Mouse (Mus musculus) limb, embryonic 10.5 days (tissue): ENCODE data around the gene 1700047I17Rik2. TPM values are rescaled to one million over a fixed set of nuclear protein-coding genes. Genes with fewer than 3 reads are reported as not detected.
"Not testable (repeated sequence)": the region's sequence is repeated elsewhere in the genome, so short reads cannot be mapped to it uniquely, and the experiment has no call there.

Experiments
- DNase-seq: peaks from one replicate; pipeline ENCODE4 v3.0.0-alpha.2; 2017; ENCODE audit warnings: low spot score
- H3K27ac ChIP-seq: fragments of 300-500 bp; sonication (generic); 2 replicates; pipeline ENCODE4 v1.5.1; 2016; ENCODE audit warnings: mild to moderate bottlenecking
- H3K27me3 ChIP-seq: fragments of 300-500 bp; sonication (generic); 2 replicates; pipeline ENCODE4 v1.6.1; 2016; ENCODE audit warnings: low read depth, mild to moderate bottlenecking; ENCODE audit not compliant: poor library complexity, severe bottlenecking
- H3K36me3 ChIP-seq: fragments of 300-500 bp; sonication (generic); 2 replicates; pipeline ENCODE4 v1.6.1; 2016; ENCODE audit warnings: mild to moderate bottlenecking, moderate library complexity
- H3K4me1 ChIP-seq: fragments of 300-500 bp; sonication (generic); 2 replicates; pipeline ENCODE4 v1.6.1; 2016
- H3K4me3 ChIP-seq: fragments of 300-500 bp; sonication (generic); 2 replicates; pipeline ENCODE4 v1.5.1; 2016; ENCODE audit warnings: mild to moderate bottlenecking, moderate library complexity
- H3K9me3 ChIP-seq: fragments of 300-500 bp; sonication (generic); replicated peaks from 2 replicates; pipeline ENCODE4 v1.6.1; 2016; ENCODE audit warnings: mild to moderate bottlenecking
- WGBS: fragments of 180-500 bp; shearing (Covaris S2); methylation state at CpG from one replicate; pipeline ENCODE4 v1.1.7; 2016; 5-methylcytosine and 5-hydroxymethylcytosine counted together
- polyA plus RNA-seq: library from polyadenylated mRNA; unstranded; fragments of >200 nt; fragmentation: Nextera tagmentation; extraction: Ambion mirVana; gene quantifications from 2 replicates; pipeline ENCODE4 v1.2.1, GENCODE M21; 2016

1700047I17Rik2 gene
- 2.7 and 3.4 TPM in 2 replicates for polyA plus RNA-seq

GRCm38 (mm10) chr12:55199306-55199705, at the start of gene 1700047I17Rik2:
1700047I17Rik2 (plus strand) TSS chr12:55199592.
- not testable (repeated sequence) for H3K9me3 ChIP-seq, H3K36me3 ChIP-seq, H3K27ac ChIP-seq, H3K27me3 ChIP-seq, H3K4me1 ChIP-seq, DNase-seq, H3K4me3 ChIP-seq
- no CpG with 5 or more reads among the region's 40 CpGs for WGBS

- no CpG with 5 or more reads among the region's 57 CpGs for WGBS
- H3K4me3 ChIP-seq, result peak within 1 kb of the TSS; percentile 35; the same call in 1 of the 2 replicates
- H3K36me3 ChIP-seq, result not testable (repeated sequence)
Measured at GRCm38 (mm10) chr12:55154559-55155448, 44.6 kb upstream of the 1700047I17Rik2 start, which contains the start of gene Srp54b. Srp54b (plus strand) TSS chr12:55155104.

GRCm38 (mm10) chr12:55155449-55155783, 44.0 kb upstream of the 1700047I17Rik2 start:
- not testable (repeated sequence) for H3K27me3 ChIP-seq, DNase-seq, H3K9me3 ChIP-seq, H3K36me3 ChIP-seq, H3K4me1 ChIP-seq, H3K27ac ChIP-seq
- 0% methylated on average over 11 of the region's 24 CpGs for WGBS
- H3K4me3 ChIP-seq, result peak overlapping the region; percentile 35; the same call in 1 of the 2 replicates

More at GRCm38 (mm10) chr12:55154559-55155448, 44.6 kb upstream of the 1700047I17Rik2 start, which contains the start of gene Srp54b:
- not testable (repeated sequence) for H3K27ac ChIP-seq, H3K27me3 ChIP-seq, H3K4me1 ChIP-seq, DNase-seq, H3K9me3 ChIP-seq

- H3K27me3 ChIP-seq, H3K4me1 ChIP-seq, H3K27ac ChIP-seq, H3K36me3 ChIP-seq, DNase-seq, H3K4me3 ChIP-seq, H3K9me3 ChIP-seq: not testable (repeated sequence)
- WGBS, result no CpG with 5 or more reads among the region's 7 CpGs
Measured at GRCm38 (mm10) chr12:55167034-55167557, 32.3 kb upstream of the 1700047I17Rik2 start.

- DNase-seq, H3K27me3 ChIP-seq: not testable (repeated sequence)
- no CpG with 5 or more reads among the region's 8 CpGs for WGBS
Measured at GRCm38 (mm10) chr12:55187686-55188085, 11.7 kb upstream of the 1700047I17Rik2 start.

GRCm38 (mm10) chr12:55189127-55189526, 10.3 kb upstream of the 1700047I17Rik2 start:
- H3K9me3 ChIP-seq, H3K4me1 ChIP-seq, DNase-seq, H3K4me3 ChIP-seq, H3K36me3 ChIP-seq, H3K27me3 ChIP-seq, H3K27ac ChIP-seq: not testable (repeated sequence)
- no CpG with 5 or more reads among the region's 5 CpGs for WGBS

More at GRCm38 (mm10) chr12:55187686-55188085, 11.7 kb upstream of the 1700047I17Rik2 start:
- not testable (repeated sequence) for H3K4me3 ChIP-seq, H3K36me3 ChIP-seq, H3K9me3 ChIP-seq, H3K4me1 ChIP-seq, H3K27ac ChIP-seq

- DNase-seq, H3K27ac ChIP-seq, H3K36me3 ChIP-seq, H3K4me1 ChIP-seq, H3K9me3 ChIP-seq, H3K27me3 ChIP-seq, H3K4me3 ChIP-seq: not testable (repeated sequence)
- no CpG with 5 or more reads among the region's 18 CpGs for WGBS
Measured at GRCm38 (mm10) chr12:55199799-55200198, 407 bp downstream of the 1700047I17Rik2 start.

GRCm38 (mm10) chr12:55212944-55213343, 13.6 kb downstream of the 1700047I17Rik2 start:
- not testable (repeated sequence) for H3K4me1 ChIP-seq, H3K4me3 ChIP-seq, H3K27me3 ChIP-seq, H3K36me3 ChIP-seq, H3K9me3 ChIP-seq, DNase-seq, H3K27ac ChIP-seq
- WGBS, result no CpG with 5 or more reads among the region's 6 CpGs

- H3K9me3 ChIP-seq, H3K27me3 ChIP-seq, H3K36me3 ChIP-seq, H3K4me1 ChIP-seq, DNase-seq, H3K27ac ChIP-seq: not testable (repeated sequence)
- H3K4me3 ChIP-seq, result peak within 1 kb of the TSS; percentile 44
- no CpG with 5 or more reads among the region's 57 CpGs for WGBS
Measured at GRCm38 (mm10) chr12:55229626-55230519, 30.5 kb downstream of the 1700047I17Rik2 start, which contains the start of gene Srp54c. Srp54c (plus strand) TSS chr12:55230168.

- DNase-seq, H3K36me3 ChIP-seq, H3K27me3 ChIP-seq, H3K27ac ChIP-seq, H3K4me1 ChIP-seq, H3K9me3 ChIP-seq: not testable (repeated sequence)
- WGBS, result 0% methylated on average over 14 of the region's 25 CpGs
- H3K4me3 ChIP-seq, result peak overlapping the region; percentile 44
Measured at GRCm38 (mm10) chr12:55230520-55230861, 31.1 kb downstream of the 1700047I17Rik2 start.

GRCm38 (mm10) chr12:55242243-55242642, 42.9 kb downstream of the 1700047I17Rik2 start:
- no CpG with 5 or more reads among the region's 8 CpGs for WGBS
- H3K4me3 ChIP-seq, DNase-seq, H3K27ac ChIP-seq, H3K36me3 ChIP-seq, H3K9me3 ChIP-seq, H3K4me1 ChIP-seq, H3K27me3 ChIP-seq: not testable (repeated sequence)

- not testable (repeated sequence) for H3K4me1 ChIP-seq, H3K27ac ChIP-seq, H3K4me3 ChIP-seq, DNase-seq, H3K27me3 ChIP-seq, H3K9me3 ChIP-seq
- WGBS, result no CpG with 5 or more reads among the region's 8 CpGs
- H3K36me3 ChIP-seq, result peaks cover 24% of the 10 kb centered on the region
Measured at GRCm38 (mm10) chr12:55261950-55262349, 62.6 kb downstream of the 1700047I17Rik2 start.

- DNase-seq, H3K27me3 ChIP-seq, H3K9me3 ChIP-seq, H3K4me3 ChIP-seq, H3K4me1 ChIP-seq, H3K27ac ChIP-seq: not testable (repeated sequence)
- peaks cover 12% of the 10 kb centered on the region for H3K36me3 ChIP-seq
- no CpG with 5 or more reads among the region's 5 CpGs for WGBS
Measured at GRCm38 (mm10) chr12:55263385-55263784, 64.0 kb downstream of the 1700047I17Rik2 start.
